Mouse (Mus musculus): Measurements from ENCODE around the gene Gcc1. TPM values are rescaled to one million over a fixed set of nuclear protein-coding genes. Genes with fewer than 3 reads are reported as not detected.

Gcc1 gene
- polyA plus RNA-seq, 1 experiment, result 5.1 TPM

DNA sequence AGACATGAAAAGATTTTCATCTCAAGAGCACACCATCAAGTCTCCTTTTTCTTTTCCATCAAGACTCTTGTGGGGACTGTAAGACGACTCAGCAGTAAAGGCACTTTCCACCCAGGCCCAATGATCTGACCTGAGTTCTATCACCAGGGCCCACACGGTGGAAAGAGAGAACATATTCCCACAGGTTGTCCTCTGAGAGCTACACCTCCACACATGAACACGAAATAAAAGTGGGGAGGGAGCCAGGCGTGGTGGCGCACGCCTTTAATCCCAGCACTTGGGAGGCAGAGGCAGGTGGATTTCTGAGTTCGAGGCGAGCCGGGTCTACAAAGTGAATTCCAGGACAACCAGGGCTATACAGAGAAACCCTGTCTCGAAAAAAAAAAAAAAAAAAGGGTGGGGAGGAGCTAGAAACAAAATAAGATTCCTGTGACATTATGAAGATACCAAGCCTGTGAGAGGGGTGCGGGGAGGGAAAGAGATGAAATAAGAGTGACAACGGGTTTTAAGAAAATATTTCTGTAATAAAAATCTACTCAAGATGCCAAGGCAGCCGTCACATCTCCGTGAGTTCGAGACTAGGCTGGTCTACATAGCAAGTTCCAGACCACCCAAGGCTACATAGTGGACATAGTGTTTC, 5.4 kb downstream of the Gcc1 start:
- WGBS, result 68% methylated on average over 15 of the region's 15 CpGs
- no peak for DNase-seq
- Histone ChIP-seq H3K4me3 (ENCODE audit: insufficient read depth, low read depth, low read length) (no peak overlapping the region), H3K36me3 (ENCODE audit: control insufficient read depth, insufficient read depth, low read length) (no peaks in the 10 kb centered on the region), H3K27ac (ENCODE audit: insufficient read depth, low read depth, low read length) (peak overlapping the region; percentile 18; the same call in 1 of the 2 replicates), H3K4me1 (ENCODE audit: control insufficient read depth, insufficient read depth, low read length) (peaks cover 11% of the 10 kb centered on the region; the same call in 1 of the 2 replicates), H3K27me3 (replicated peaks; ENCODE audit: control insufficient read depth, insufficient read depth, low read length) (no peaks in the 10 kb centered on the region)
- no peak for TF ChIP-seq CTCF (conservative IDR thresholded peaks at IDR 0.05; ENCODE audit: insufficient read depth, insufficient read length, low read depth, low read length)
- TF ChIP-seq POLR2A (IDR thresholded peaks at IDR 0.05; ENCODE audit: low read depth, low read length), result no peak

DNA sequence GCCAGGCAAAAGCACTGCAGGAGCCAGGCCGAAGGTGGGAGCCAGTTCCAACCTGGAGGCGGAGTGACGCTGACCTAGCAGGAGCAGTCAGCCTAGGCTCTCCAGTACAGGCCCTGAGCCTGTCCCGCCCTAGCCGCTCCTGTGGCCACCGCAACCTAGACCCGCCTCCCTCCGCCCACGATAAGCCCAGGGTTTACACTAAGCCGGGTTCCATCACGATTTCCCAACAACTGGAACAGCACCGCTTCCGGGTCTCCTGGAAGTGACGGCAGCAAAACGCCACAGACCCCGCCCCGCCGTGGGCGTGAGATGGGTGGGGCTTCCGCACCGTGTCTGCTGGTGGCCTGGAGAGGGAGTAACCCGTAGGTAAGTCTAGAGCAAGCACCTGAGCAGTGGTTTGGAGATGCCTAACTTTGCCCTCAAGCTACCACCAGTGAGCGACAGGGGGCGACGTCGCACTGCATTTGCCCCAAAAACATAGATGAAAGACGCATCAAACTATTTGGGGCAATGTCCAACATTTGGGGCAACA, 6.7 kb downstream of the Gcc1 start:
- H3K4me1 ChIP-seq (ENCODE audit: control insufficient read depth, insufficient read depth, low read length), result peaks cover 11% of the 10 kb centered on the region; the same call in 1 of the 2 replicates
- H3K4me3 ChIP-seq (ENCODE audit: insufficient read depth, low read depth, low read length), result peak overlapping the region; percentile 81
- DNase-seq, result peak; percentile 98
- H3K27ac ChIP-seq (ENCODE audit: insufficient read depth, low read depth, low read length), result peak overlapping the region; percentile 52
- WGBS, result under 1% methylated on average over 27 of the region's 27 CpGs
- H3K27me3 ChIP-seq (replicated peaks; ENCODE audit: control insufficient read depth, insufficient read depth, low read length), result no peaks in the 10 kb centered on the region
- H3K36me3 ChIP-seq (ENCODE audit: control insufficient read depth, insufficient read depth, low read length), result no peaks in the 10 kb centered on the region
- peak; percentile 24 for TF ChIP-seq POLR2A (IDR thresholded peaks at IDR 0.05; ENCODE audit: low read depth, low read length)
- TF ChIP-seq CTCF (conservative IDR thresholded peaks at IDR 0.05; ENCODE audit: insufficient read depth, insufficient read length, low read depth, low read length), result peak; percentile 97

DNA sequence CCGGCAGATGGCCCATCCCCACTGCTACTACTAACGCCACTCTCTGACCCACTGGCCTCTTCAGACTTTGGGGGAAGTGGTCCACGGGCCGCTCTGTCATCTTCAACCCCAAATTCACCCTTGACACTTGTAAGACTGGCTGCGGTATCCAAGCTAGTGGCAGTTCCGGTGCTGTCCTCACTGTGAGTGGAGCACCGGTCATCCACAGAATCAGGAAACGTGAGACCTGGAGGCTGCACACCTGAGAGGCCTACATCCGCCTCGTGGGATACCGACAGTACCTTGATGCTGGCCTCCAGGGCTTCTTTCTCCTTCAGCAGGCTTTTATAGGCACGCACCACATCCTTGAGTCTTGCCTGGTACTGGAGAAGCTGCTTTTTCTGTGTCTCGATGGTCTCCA, 7.3 kb downstream of the Gcc1 start:
- no peak overlapping the region for H3K27ac ChIP-seq (ENCODE audit: insufficient read depth, low read depth, low read length)
- no peak for TF ChIP-seq POLR2A (IDR thresholded peaks at IDR 0.05; ENCODE audit: low read depth, low read length)
- no peak for TF ChIP-seq CTCF (conservative IDR thresholded peaks at IDR 0.05; ENCODE audit: insufficient read depth, insufficient read length, low read depth, low read length)
- peak overlapping the region; percentile 81 for H3K4me3 ChIP-seq (ENCODE audit: insufficient read depth, low read depth, low read length)
- peaks cover 11% of the 10 kb centered on the region; the same call in 1 of the 2 replicates for H3K4me1 ChIP-seq (ENCODE audit: control insufficient read depth, insufficient read depth, low read length)
- no peak for DNase-seq
- no peaks in the 10 kb centered on the region for H3K27me3 ChIP-seq (replicated peaks; ENCODE audit: control insufficient read depth, insufficient read depth, low read length)
- WGBS, result 15% methylated on average over 13 of the region's 13 CpGs
- H3K36me3 ChIP-seq (ENCODE audit: control insufficient read depth, insufficient read depth, low read length), result no peaks in the 10 kb centered on the region

DNA sequence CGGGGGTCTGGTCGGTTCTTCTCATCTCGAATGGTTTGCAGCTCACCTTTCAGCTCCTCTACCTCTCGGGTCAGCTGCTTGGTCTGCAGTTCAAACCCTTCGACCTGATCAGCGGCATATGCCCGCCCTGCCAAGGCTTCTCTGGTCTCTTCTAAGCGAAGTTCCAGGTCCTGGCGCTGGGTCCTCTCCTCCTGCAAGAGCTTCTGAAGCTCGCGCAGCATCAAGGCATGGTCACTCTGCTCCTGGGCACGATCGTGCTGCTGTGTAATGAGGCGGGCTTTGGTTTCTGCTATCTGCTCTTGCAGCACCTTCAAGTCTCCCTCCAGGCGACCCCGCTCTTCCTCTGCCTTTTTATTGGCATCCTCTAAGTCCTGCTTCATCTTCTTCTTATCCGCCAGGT, 7.8 kb downstream of the Gcc1 start:
- Histone ChIP-seq H3K27ac (ENCODE audit: insufficient read depth, low read depth, low read length) (no peak overlapping the region), H3K27me3 (replicated peaks; ENCODE audit: control insufficient read depth, insufficient read depth, low read length) (no peaks in the 10 kb centered on the region), H3K4me3 (ENCODE audit: insufficient read depth, low read depth, low read length) (peak overlapping the region; percentile 81), H3K36me3 (ENCODE audit: control insufficient read depth, insufficient read depth, low read length) (no peaks in the 10 kb centered on the region), H3K4me1 (ENCODE audit: control insufficient read depth, insufficient read depth, low read length) (peaks cover 11% of the 10 kb centered on the region; the same call in 1 of the 2 replicates)
- 73% methylated on average over 17 of the region's 17 CpGs for WGBS
- no peak for TF ChIP-seq POLR2A (IDR thresholded peaks at IDR 0.05; ENCODE audit: low read depth, low read length)
- TF ChIP-seq CTCF (conservative IDR thresholded peaks at IDR 0.05; ENCODE audit: insufficient read depth, insufficient read length, low read depth, low read length), result no peak
- no peak for DNase-seq

DNA sequence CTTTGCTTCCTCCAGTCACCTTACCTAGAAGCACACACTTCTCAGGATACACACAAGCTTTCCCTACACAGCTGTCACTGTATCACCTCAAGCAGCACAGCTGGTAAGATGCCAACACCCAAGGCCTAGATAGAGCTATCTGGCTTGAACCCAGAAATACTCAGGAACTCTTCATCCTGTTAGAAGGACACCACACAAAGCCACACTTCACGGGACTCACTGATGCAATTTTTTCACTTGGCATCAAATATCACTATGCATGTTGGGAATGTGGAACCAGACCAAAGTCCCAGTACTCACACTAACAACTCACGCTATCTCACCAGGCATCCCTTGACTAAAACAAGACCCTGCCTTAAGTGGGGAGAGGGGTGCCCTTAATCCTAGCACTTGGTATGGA, 8.5 kb downstream of the Gcc1 start:
- H3K27me3 ChIP-seq (replicated peaks; ENCODE audit: control insufficient read depth, insufficient read depth, low read length), result no peaks in the 10 kb centered on the region
- DNase-seq, result peak; percentile 33
- H3K27ac ChIP-seq (ENCODE audit: insufficient read depth, low read depth, low read length), result no peak overlapping the region
- no peaks in the 10 kb centered on the region for H3K36me3 ChIP-seq (ENCODE audit: control insufficient read depth, insufficient read depth, low read length)
- 25% methylated on average over 2 of the region's 2 CpGs for WGBS
- peaks cover 9% of the 10 kb centered on the region; the same call in 1 of the 2 replicates for H3K4me1 ChIP-seq (ENCODE audit: control insufficient read depth, insufficient read depth, low read length)
- H3K4me3 ChIP-seq (ENCODE audit: insufficient read depth, low read depth, low read length), result no peak overlapping the region
- no peak for TF ChIP-seq CTCF (conservative IDR thresholded peaks at IDR 0.05; ENCODE audit: insufficient read depth, insufficient read length, low read depth, low read length)
- TF ChIP-seq POLR2A (IDR thresholded peaks at IDR 0.05; ENCODE audit: low read depth, low read length), result no peak

DNA sequence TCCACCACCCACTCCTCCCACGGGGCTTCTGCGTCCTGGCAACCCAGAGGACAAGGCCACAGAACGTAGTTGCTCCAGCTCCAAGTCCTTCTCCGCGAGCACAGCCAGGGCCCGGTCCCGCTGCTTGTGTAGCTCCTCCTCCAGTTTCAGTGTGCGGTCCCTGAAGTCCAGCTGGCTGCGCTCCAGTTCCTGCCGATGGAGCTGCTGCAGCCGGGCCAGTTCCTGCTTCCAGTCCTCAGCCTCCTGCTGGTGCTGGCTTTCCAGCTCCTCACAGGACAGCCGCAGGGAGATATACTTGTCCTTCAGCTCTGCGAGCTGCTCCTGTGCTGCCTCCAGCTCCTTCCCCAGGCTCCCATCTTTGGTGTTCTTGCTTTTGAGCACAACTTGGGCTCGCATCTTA, 9.7 kb downstream of the Gcc1 start:
- Histone ChIP-seq H3K27ac (ENCODE audit: insufficient read depth, low read depth, low read length) (no peak overlapping the region), H3K4me3 (ENCODE audit: insufficient read depth, low read depth, low read length) (no peak overlapping the region)

DNA sequence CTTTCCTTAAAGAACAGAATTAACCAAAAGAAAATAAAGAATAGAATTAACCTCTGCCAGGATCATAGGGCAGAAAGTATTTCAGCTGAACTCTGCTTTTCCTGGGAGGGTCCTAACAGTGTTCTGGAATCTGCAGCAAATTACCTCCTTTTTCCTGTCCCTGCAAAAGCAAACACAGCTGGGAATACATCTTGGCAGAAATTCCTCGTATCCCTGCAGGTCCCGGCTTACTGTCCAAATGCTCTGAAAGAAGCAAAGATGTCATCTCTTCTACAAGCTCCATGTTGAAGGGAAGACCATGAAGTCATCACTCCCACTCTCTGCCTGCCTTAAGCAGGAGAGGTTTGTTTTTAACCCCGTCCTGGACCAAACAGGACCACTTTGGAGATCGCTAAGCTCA, 11.2 kb downstream of the Gcc1 start:
- peak; percentile 50 for DNase-seq
- H3K4me1 ChIP-seq (ENCODE audit: control insufficient read depth, insufficient read depth, low read length), result peaks cover 4% of the 10 kb centered on the region; the same call in 1 of the 2 replicates
- H3K36me3 ChIP-seq (ENCODE audit: control insufficient read depth, insufficient read depth, low read length), result no peaks in the 10 kb centered on the region
- WGBS, result 52% methylated on average over 4 of the region's 4 CpGs
- no peaks in the 10 kb centered on the region for H3K27me3 ChIP-seq (replicated peaks; ENCODE audit: control insufficient read depth, insufficient read depth, low read length)
- peak overlapping the region; percentile 65 for H3K27ac ChIP-seq (ENCODE audit: insufficient read depth, low read depth, low read length)
- TF ChIP-seq POLR2A (IDR thresholded peaks at IDR 0.05; ENCODE audit: low read depth, low read length) (no peak), CTCF (conservative IDR thresholded peaks at IDR 0.05; ENCODE audit: insufficient read depth, insufficient read length, low read depth, low read length) (no peak)
- H3K4me3 ChIP-seq (ENCODE audit: insufficient read depth, low read depth, low read length), result no peak overlapping the region

More for the DNA sequence above, 9.7 kb downstream of the Gcc1 start:
- Histone ChIP-seq H3K4me1 (ENCODE audit: control insufficient read depth, insufficient read depth, low read length) (peaks cover 4% of the 10 kb centered on the region; the same call in 1 of the 2 replicates), H3K27me3 (replicated peaks; ENCODE audit: control insufficient read depth, insufficient read depth, low read length) (no peaks in the 10 kb centered on the region), H3K36me3 (ENCODE audit: control insufficient read depth, insufficient read depth, low read length) (no peaks in the 10 kb centered on the region)
- 56% methylated on average over 14 of the region's 14 CpGs for WGBS
- DNase-seq, result peak; percentile 91
- no peak for TF ChIP-seq CTCF (conservative IDR thresholded peaks at IDR 0.05; ENCODE audit: insufficient read depth, insufficient read length, low read depth, low read length)
- TF ChIP-seq POLR2A (IDR thresholded peaks at IDR 0.05; ENCODE audit: low read depth, low read length), result no peak
